Mouse (Mus musculus) kidney, postnatal 0 days (tissue): Measurements from ENCODE around the gene Zmiz1. TPM values are rescaled to one million over a fixed set of nuclear protein-coding genes. Genes with fewer than 3 reads are reported as not detected.

ENCODE experiments used
- ATAC-seq: fragments of 200-750 bp; cut with Nextera tagmentation; replicated peaks from 2 replicates; pipeline ENCODE4 v1.8.0; 2017; ENCODE audit warnings: low read depth, moderate number of reproducible peaks, moderate TSS enrichment, moderate library complexity; ENCODE audit not compliant: low FRiP score
- DNase-seq: peaks from one replicate; pipeline ENCODE4 v3.0.0-alpha.2; 2016; ENCODE audit warnings: low spot score
- H3K27ac ChIP-seq: fragments of 300-500 bp; sonication (generic); 2 replicates; pipeline ENCODE4 v1.5.1; 2014; ENCODE audit warnings: mild to moderate bottlenecking
- H3K27me3 ChIP-seq: fragments of 300-500 bp; sonication (generic); 2 replicates; pipeline ENCODE4 v1.6.1; 2014; ENCODE audit warnings: low read length, mixed read lengths; ENCODE audit not compliant: insufficient read depth
- H3K36me3 ChIP-seq: fragments of 300-500 bp; sonication (generic); 2 replicates; pipeline ENCODE4 v1.6.1; 2014; ENCODE audit warnings: low read length, mixed read lengths; ENCODE audit not compliant: insufficient read depth
- H3K4me1 ChIP-seq: fragments of 300-500 bp; sonication (generic); replicated peaks from 2 replicates; pipeline ENCODE4 v1.6.1; 2014; ENCODE audit warnings: antibody characterized with exemption, low read length, mixed read lengths; ENCODE audit not compliant: insufficient read depth
- H3K4me2 ChIP-seq: fragments of 300-500 bp; sonication (generic); 2 replicates; pipeline ENCODE4 v1.6.1; 2014; ENCODE audit warnings: mild to moderate bottlenecking, low read length, moderate library complexity, mixed read lengths
- H3K4me3 ChIP-seq: fragments of 300-500 bp; sonication (generic); replicated peaks from 2 replicates; pipeline ENCODE4 v1.5.1; 2014; ENCODE audit warnings: low read depth, low read length
- H3K9ac ChIP-seq: fragments of 300-500 bp; sonication (generic); 2 replicates; pipeline ENCODE4 v1.6.1; 2014; ENCODE audit warnings: low read depth, low read length
- H3K9me3 ChIP-seq: fragments of 300-500 bp; sonication (generic); replicated peaks from 2 replicates; pipeline ENCODE4 v1.6.1; 2016; ENCODE audit warnings: low read length, inconsistent platforms, mixed read lengths
- CTCF ChIP-seq: IDR thresholded peaks from 2 replicates; pipeline ENCODE4 v1.5.1; 2016; ENCODE audit warnings: antibody characterized with exemption, low read depth, mild to moderate bottlenecking, moderate library complexity
- WGBS: fragments of 180-500 bp; shearing (Covaris S2); extraction: QIAGEN DNeasy Blood & Tissue Kit; methylation state at CpG from one replicate; pipeline ENCODE4 v1.1.7; 2014; 5-methylcytosine and 5-hydroxymethylcytosine counted together
- polyA plus RNA-seq: library from polyadenylated mRNA; unstranded; fragments of >200 nt; fragmentation: Nextera tagmentation; extraction: Ambion mirVana; gene quantifications from 2 replicates; pipeline ENCODE4 v1.2.1, GENCODE M21; 2015

The Zmiz1 gene
- polyA plus RNA-seq, 1 experiment from 2014 or later, result 25.0 TPM

DNA sequence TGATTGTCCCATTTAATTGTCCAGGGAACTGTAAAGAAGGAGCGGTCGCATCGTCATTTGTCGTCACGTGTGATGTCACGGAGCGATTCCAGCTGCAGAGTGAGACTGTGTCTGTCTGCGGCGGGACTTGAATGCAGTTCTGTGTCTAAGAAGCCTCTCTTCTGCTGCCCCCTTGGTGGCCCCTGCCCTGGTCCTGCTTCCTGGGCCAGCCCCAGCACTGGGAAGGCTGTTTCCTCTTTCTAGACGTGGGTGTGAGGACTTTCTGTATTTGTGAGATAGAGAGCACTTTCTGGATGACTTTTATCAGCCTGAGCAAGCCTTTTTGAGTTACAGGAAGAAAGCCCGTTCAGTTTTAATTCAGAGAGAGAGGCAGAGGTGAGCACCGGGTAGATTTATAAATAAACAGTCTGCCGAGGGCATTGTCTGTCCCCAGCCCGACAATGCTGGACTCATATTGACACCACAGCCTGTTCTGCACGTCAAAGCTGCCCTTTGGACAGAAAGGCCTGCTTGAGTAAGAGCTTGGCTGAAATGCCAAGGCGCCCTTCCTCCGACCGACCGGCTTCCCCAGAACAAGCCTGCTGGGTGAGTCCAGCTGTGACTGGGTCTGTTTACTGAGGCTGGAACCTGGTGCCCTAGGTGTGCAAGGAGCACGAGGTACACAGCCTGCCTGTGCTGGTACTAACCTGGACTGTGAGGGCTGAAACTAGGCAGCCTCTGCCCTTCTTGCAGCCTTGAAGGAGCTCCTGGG lies 22.1 kb downstream of the Zmiz1 start:
- H3K4me1 ChIP-seq, result peaks cover 74% of the 10 kb centered on the region
- DNase-seq, result peak; percentile 35
- WGBS, result 42% methylated on average over 20 of the region's 20 CpGs
- H3K9me3 ChIP-seq, result no peaks in the 10 kb centered on the region
- H3K27ac ChIP-seq, result peak overlapping the region; percentile 92
- peak; percentile 92 for ATAC-seq
- H3K27me3 ChIP-seq, result no peaks in the 10 kb centered on the region
- no peaks in the 10 kb centered on the region for H3K36me3 ChIP-seq
- H3K4me3 ChIP-seq, result no peak overlapping the region
- TF ChIP-seq CTCF, result no peak
- H3K4me2 ChIP-seq, result peak overlapping the region; percentile 17
- H3K9ac ChIP-seq, result peak overlapping the region; percentile 35

DNA sequence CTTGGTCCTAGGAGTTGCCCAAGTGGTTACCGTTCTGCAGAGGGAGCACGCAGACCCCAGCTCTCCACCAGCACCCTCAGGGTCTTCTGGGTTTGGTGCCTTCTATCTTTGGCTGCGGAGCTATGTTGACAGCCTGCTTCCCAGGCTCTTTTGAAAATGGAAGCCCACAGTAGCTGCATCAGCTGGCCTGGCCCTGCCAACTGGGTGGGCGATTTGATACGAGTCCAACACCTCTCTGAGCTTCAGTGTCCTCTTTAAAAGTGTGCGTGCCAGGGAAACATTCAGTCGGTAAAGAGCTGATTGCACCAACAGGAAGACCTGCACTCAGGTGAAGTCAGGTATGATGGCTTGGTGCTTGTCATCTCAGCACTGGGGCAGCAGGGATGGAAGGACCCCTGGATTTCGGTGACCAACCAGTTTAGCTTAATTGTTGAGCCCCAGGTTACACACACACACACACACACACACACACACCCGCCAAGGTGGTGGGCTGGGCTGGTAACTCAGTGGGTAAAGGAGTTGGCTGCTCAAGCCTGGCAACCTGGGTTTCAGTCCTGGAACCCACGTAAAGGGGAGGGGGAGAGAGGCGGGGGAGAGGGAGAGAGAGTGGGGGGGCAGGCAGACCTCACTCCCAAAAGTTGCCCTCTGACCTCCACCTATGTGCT lies 22.8 kb downstream of the Zmiz1 start:
- no peak for ATAC-seq

DNA sequence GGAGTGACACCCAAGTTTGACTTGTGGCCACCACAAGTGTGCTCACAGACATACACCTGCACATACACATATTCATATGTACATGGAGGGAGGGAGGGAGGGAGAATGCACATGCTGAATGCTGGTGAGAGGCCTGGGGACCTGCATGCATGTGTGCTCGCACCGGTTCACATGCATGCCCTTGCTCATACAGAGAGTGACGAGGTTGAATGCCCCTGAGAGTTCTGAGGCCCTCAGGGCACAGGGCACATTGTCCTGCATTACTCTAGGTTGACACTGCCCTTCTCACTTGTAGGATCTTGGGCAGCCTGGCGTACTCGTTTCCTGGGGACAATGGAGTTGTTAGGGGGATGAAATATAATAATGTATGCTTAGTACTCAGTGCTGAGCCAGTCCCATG lies 23.4 kb downstream of the Zmiz1 start:
- 43% methylated on average over 5 of the region's 5 CpGs for WGBS
- Histone ChIP-seq H3K4me3 (no peak overlapping the region), H3K36me3 (no peaks in the 10 kb centered on the region), H3K9ac (no peak overlapping the region), H3K4me1 (peaks cover 72% of the 10 kb centered on the region), H3K4me2 (no peak overlapping the region), H3K27ac (peak overlapping the region; percentile 92), H3K9me3 (no peaks in the 10 kb centered on the region), H3K27me3 (no peaks in the 10 kb centered on the region)
- ATAC-seq (no peak), DNase-seq (no peak)
- TF ChIP-seq CTCF, result no peak

More for the DNA sequence above, 22.8 kb downstream of the Zmiz1 start:
- no peak for DNase-seq
- Histone ChIP-seq H3K27ac (peak overlapping the region; percentile 92), H3K36me3 (no peaks in the 10 kb centered on the region), H3K4me1 (peaks cover 72% of the 10 kb centered on the region), H3K9ac (0 out of 2 replicates have a peak overlapping the region, but pooled peaks have one; percentile 35), H3K4me3 (no peak overlapping the region), H3K27me3 (no peaks in the 10 kb centered on the region), H3K4me2 (no peak overlapping the region; the same call in 1 of the 2 replicates), H3K9me3 (no peaks in the 10 kb centered on the region)
- 74% methylated on average over 11 of the region's 11 CpGs for WGBS
- TF ChIP-seq CTCF, result no peak

DNA sequence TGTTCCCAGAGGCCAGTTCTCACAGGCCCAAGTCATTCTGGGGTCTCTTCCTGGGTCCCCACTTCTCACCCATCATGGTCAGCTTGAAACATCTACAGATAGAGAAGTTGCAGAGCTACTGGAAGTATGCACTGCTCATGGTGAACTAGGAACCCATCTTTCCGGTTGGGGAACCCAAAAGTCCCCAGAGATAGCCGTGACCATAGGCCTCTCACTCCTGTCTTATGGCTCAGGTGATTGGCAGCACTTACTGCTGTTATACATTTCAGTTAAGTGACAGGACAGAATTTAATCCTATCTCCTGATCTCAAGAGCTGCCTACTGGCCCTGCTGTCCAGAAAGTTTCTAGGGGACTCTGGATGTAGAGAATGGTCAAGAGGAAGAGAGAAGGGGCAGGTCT lies 24.3 kb downstream of the Zmiz1 start:
- Histone ChIP-seq H3K4me1 (peaks cover 76% of the 10 kb centered on the region), H3K4me3 (no peak overlapping the region), H3K27me3 (no peaks in the 10 kb centered on the region), H3K27ac (peak overlapping the region; percentile 54; the same call in 1 of the 2 replicates), H3K9ac (no peak overlapping the region), H3K9me3 (no peaks in the 10 kb centered on the region), H3K36me3 (no peaks in the 10 kb centered on the region), H3K4me2 (no peak overlapping the region)
- DNase-seq, result no peak
- TF ChIP-seq CTCF, result no peak
- ATAC-seq, result no peak
- WGBS, result 78% methylated on average over 2 of the region's 2 CpGs

DNA sequence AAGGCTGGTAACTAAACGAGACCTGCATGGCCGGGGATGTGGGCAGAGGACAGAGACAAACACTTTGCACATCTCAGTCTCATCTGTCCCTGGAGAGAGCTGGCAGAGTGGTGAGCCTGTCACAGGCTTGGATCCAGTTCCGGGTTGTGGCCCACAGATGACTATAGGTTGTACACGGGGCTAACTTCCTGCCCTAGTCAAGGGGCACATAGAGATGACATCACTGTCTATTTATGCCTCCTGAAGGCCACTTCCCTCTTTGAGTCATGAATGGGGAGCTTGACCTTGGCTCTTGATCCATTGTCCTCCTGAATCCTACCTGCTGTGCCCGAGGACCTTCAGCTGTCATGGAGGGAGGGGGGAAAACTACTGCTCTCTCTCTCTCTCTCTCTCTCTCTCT lies 25.1 kb downstream of the Zmiz1 start:
- Histone ChIP-seq H3K27me3 (no peaks in the 10 kb centered on the region), H3K4me1 (peaks cover 74% of the 10 kb centered on the region), H3K4me2 (no peak overlapping the region), H3K9me3 (no peaks in the 10 kb centered on the region), H3K4me3 (no peak overlapping the region), H3K36me3 (no peaks in the 10 kb centered on the region), H3K9ac (no peak overlapping the region), H3K27ac (peak overlapping the region; percentile 6; the same call in 1 of the 2 replicates)
- no peak for TF ChIP-seq CTCF
- DNase-seq (no peak), ATAC-seq (no peak)
- WGBS, result 34% methylated on average over 5 of the region's 5 CpGs

DNA sequence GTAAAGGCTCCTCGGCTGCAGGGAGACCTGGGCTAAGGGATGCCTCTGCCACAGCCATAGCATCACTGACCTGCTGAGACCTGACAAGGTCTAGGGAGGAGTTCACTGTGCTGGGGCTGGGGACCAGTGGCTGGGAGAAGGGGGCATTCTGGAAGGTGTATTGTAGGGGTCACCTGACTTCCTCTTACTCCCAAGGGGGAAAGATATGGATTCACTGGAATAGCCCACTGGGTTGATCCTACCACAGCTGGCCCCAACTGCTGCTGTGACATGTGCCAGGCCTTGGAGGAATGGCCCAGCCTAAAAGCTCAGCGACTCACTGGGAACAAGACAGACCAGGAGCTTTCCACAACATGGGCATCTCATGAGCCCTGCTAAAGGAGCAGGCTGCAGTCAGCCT lies 27.2 kb downstream of the Zmiz1 start:
- no peak for TF ChIP-seq CTCF
- 0 out of 2 replicates have a peak overlapping the region, but pooled peaks have one; percentile 78 for H3K27ac ChIP-seq
- H3K4me1 ChIP-seq, result peaks cover 61% of the 10 kb centered on the region
- WGBS, result 78% methylated on average over 2 of the region's 2 CpGs
- H3K4me2 ChIP-seq, result no peak overlapping the region
- no peak overlapping the region for H3K4me3 ChIP-seq
- H3K9me3 ChIP-seq, result no peaks in the 10 kb centered on the region
- no peak for DNase-seq
- H3K9ac ChIP-seq, result no peak overlapping the region
- no peaks in the 10 kb centered on the region for H3K27me3 ChIP-seq
- no peak for ATAC-seq
- H3K36me3 ChIP-seq, result no peaks in the 10 kb centered on the region
